Mouse (Mus musculus): ENCODE measurements around the gene Tmx1.
A peak's percentile ranks its signal among the peaks of the same experiment; 100 is the strongest.

Tmx1 gene

DNA sequence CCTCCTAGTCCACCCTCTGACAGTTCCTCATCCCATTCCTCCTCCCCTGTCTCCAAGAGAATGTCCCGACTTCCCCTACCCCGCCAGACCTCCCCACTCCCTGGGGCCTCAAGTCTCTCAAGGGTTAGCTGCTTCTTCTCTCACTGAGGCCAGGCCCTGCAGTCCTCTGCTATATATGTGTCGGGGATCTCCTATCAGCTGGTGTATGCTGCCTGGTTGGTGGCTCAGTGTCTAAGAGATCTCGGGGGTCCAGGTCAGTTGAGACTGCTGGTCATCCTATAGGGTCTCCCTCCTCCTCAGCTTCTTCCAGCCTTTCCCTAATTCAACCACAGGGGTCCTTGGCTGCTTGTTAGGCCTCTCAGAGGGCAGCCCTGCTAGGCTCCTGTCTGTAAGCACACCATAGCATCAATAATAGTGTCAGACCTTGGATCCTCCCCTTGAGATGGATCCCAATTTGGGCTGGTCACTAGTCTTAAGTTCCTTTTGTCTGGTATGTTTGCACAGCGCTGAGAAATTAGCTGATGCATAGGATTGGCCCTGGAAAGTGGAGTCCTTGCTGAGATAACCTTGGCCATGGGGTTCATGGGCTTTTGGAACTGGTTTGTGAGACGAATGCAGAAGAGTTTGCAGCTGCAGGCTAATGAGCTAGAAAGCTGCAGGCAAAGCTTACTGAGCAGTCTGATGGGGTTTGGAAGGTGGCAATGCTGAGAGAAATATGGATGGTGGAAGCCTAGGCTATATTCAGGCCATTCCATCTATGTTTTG is 34.0 kb downstream of the Tmx1 start:
- DNase-seq (ENCODE audit: low read depth, low spot score), result no peak

- no peak for DNase-seq (ENCODE audit: low read depth, low spot score)
Measured at GRCm38 (mm10) chr12:70492441-70492840, 39.5 kb downstream of the Tmx1 start.

DNA sequence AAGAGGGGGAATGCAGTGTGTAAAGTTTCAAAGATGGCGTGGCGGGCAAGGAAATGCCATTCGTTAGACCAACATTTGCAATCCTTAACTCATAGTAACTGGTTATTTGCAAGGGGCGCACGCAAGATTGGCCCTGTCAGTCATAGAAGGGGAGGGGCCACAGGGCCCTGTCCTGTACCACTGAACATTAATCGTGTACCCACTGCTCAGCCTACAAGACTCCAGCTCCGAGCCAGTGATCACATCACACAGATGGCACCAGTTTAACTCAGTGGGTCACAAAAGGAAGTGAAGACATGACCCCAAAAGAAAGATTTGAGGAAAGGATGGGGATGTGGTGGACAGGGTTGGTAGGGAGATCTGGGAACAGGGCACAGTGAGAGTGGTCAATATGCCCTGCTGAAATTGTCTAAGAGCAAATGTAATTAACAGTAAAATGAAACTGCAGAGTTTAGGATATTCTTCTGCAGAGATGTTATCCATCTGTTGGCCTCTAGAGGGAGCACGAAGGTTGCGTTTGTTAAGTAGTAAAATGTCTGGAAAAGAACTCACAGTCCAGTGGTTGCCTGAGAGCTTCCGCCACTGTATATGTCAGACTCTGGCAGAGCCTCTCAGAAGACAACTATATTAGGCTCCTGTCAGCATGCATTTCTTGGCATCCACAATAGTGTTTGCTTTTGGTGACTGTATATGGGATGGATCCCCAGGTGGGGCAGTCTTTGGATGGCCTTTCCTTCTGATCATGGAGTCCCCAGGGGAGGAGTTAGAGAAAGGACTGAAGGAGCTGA is 41.8 kb downstream of the Tmx1 start:
- peak; percentile 49 for DNase-seq (ENCODE audit: low read depth, low spot score)

GRCm38 (mm10) chr12:70495282-70495922 is 42.5 kb downstream of the Tmx1 start:
- no peak for DNase-seq (ENCODE audit: low read depth, low spot score)

DNA sequence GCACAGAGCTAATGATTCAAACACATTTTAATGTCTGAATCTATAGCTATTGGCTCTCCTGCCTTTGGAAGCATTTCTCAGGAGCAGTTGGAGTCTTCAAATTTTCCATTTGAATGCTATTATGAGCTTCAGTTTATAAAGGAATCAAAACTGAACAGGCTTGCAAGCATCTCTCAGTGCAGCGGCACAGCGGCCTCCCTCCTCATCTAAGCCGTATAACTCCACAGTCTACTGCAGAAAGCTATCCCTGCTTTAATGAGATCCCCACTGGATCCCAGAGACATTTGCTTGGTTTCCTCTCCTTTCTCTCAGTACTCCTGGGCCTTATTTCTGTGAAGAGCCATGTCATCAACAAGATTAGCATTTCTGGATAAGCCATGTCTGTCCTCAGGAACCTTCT is 45.2 kb downstream of the Tmx1 start:
- DNase-seq (ENCODE audit: low read depth, low spot score), result no peak

DNA sequence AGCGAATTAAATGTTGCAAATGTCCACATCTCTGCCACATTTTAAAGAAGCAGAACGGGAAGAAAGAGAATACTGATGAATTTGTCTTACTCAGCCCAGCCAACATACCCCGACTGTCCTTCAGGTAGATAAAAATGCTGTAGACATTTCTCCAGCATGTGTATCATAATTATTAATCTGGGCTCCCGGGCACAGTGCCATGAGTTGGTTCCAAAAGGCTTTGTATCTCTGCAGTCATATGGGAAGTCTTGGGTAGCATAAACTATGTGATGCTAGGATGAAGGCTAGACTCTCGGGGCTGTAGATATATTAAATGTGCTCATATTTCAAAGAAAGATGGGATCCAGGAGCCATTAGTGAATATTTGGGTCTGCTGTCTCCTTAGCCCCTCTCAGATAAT is 53.1 kb downstream of the Tmx1 start:
- no peak for DNase-seq (ENCODE audit: low read depth, low spot score)

DNA sequence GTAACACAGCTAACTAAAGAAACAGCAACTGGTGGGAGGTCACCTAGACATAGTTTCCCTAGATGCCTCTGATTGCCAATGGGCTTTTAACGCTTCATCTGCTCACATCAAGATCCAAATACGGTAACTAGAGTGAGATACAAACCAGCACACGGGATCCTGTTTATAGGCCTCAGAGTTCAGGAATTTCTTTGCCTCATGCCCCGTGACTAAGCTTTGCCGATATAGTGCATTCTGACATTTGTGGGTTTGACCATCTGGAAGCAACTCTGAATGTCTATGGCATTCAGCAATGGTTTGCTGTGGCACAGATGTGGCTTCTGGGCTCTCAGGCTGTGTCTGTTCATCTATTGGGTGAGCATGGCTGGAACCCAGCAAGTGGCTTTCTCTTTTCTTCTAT is 59.1 kb downstream of the Tmx1 start:
- DNase-seq (ENCODE audit: low read depth, low spot score), result no peak

DNA sequence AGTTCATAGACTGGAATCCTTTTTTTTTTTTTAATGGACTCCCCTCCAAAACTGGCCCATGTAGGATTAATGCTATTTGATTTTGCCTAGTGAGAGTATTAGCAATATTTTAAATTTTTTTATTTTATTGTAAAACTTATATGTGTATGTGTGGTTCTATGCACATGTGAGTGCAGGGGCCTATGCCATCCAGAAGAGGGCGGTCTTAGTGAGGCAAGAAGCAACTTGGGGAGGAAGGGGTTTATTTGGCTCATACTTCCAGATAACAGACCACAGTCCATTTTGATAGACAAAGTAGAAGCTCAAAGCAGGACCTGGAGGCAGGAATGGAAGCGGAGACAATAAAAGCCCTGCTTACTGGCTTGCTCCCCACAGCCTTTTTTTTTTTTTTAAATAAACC is 59.5 kb downstream of the Tmx1 start:
- DNase-seq (ENCODE audit: low read depth, low spot score), result no peak
